Mouse (Mus musculus): ENCODE data around the gene Gdf3. TPM values are rescaled to one million over a fixed set of nuclear protein-coding genes. Genes with fewer than 3 reads are reported as not detected.
A peak's percentile ranks its signal among the peaks of the same experiment; 100 is the strongest.

Gene Gdf3
- total and polyA plus RNA-seq, 2 experiments from 2014 or later, result not detected

DNA sequence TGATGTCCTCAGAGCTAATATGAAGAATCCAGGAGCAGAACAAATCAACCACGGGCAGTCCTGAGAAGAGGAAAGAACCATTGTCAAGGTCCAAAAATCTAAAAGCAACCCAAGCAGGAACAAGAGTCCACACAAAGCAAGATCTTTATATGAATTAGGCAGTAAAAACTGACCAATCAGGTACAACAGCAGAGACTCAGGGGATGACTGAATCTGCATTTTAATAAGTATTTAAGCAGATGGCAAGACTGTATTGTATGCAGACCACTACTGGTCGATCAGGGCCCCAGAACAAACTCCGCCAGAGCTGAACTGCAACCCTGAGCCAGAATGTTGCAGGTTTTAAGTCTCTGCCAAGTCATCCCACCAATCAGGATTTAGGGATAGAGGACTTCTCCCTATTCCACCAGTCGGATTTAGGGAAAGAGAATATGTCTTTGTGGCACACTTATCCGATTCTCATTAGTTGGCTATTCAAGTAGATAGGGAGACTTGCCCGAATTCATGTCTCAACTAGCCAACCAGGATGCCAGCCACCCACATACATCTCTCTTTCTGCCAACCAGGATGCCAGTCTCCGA, 9.7 kb downstream of the Gdf3 start:
- H3K4me3 ChIP-seq (ENCODE audit: low read depth, low read length), result no peak overlapping the region
- no peaks in the 10 kb centered on the region for H3K27me3 ChIP-seq (ENCODE audit: insufficient read depth, low read length)
- H3K4me2 ChIP-seq (ENCODE audit: low read depth), result no peak overlapping the region
- ATAC-seq (no peak), DNase-seq (no peak)
- no peaks in the 10 kb centered on the region for H3K9me3 ChIP-seq (ENCODE audit: low read length)
- H3K9ac ChIP-seq, result no peak overlapping the region
- 54% methylated on average over 7 of the region's 7 CpGs for WGBS
- no peaks in the 10 kb centered on the region for H3K4me1 ChIP-seq (ENCODE audit: insufficient read depth)
- H3K36me3 ChIP-seq (ENCODE audit: insufficient read depth), result no peaks in the 10 kb centered on the region
- TF ChIP-seq CTCF (IDR thresholded peaks at IDR 0.05; ENCODE audit: low read depth), result no peak
- no peak overlapping the region for H3K27ac ChIP-seq (ENCODE audit: low read depth, low read length)

DNA sequence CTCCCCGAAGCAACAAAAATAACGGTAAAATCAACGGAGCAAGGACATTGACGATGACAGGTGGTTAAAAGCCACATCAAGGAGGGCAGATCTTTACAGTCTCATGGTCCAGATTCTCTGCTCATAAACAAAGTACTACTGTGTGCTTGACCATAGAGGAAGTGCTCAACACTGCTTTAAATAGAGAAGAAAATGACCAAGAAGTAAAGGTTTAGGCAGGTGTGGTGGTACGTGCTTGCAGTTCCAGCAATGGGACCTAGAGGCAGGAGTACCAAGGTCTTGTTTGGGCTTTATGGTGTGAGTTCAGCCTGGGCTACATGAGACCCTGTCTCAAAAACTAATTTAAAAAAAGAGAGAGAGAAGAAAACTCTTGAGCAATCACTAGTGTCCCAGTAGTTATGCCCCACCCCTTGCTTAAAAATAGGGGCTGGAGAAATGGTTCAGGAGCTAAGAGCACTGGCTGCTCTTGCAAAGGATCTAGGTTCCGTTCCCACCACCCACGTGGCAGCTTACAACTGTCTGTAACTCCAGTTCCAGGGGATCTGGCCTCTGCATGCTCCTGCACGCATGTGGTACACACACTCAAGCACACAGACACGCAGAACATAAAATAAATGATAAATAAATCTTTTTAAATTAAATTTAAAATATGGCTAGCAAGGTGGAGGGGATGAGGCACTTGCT, 10.7 kb downstream of the Gdf3 start:
- Histone ChIP-seq H3K4me1 (ENCODE audit: insufficient read depth) (no peaks in the 10 kb centered on the region), H3K9ac (no peak overlapping the region), H3K36me3 (ENCODE audit: insufficient read depth) (no peaks in the 10 kb centered on the region), H3K4me2 (ENCODE audit: low read depth) (no peak overlapping the region), H3K4me3 (ENCODE audit: low read depth, low read length) (no peak overlapping the region), H3K27ac (ENCODE audit: low read depth, low read length) (no peak overlapping the region), H3K9me3 (ENCODE audit: low read length) (no peaks in the 10 kb centered on the region), H3K27me3 (ENCODE audit: insufficient read depth, low read length) (no peaks in the 10 kb centered on the region)
- 90% methylated on average over 9 of the region's 9 CpGs for WGBS
- DNase-seq (no peak), ATAC-seq (no peak)
- TF ChIP-seq CTCF (IDR thresholded peaks at IDR 0.05; ENCODE audit: low read depth), result no peak

- WGBS, result 35% methylated on average over 6 of the region's 6 CpGs
- Histone ChIP-seq H3K27me3 (ENCODE audit: insufficient read depth, low read length) (no peaks in the 10 kb centered on the region), H3K9ac (no peak overlapping the region), H3K36me3 (ENCODE audit: insufficient read depth) (no peaks in the 10 kb centered on the region), H3K4me3 (ENCODE audit: low read depth, low read length) (no peak overlapping the region), H3K27ac (ENCODE audit: low read depth, low read length) (no peak overlapping the region), H3K4me1 (ENCODE audit: insufficient read depth) (no peaks in the 10 kb centered on the region), H3K9me3 (ENCODE audit: low read length) (no peaks in the 10 kb centered on the region), H3K4me2 (ENCODE audit: low read depth) (no peak overlapping the region)
- ATAC-seq, result no peak
- TF ChIP-seq CTCF (IDR thresholded peaks at IDR 0.05; ENCODE audit: low read depth), result no peak
- no peak for DNase-seq
Observed at GRCm38 (mm10) chr6:122598436-122598835, 11.5 kb downstream of the Gdf3 start.

- WGBS, result 85% methylated on average over 4 of the region's 4 CpGs
- H3K27me3 ChIP-seq (ENCODE audit: insufficient read depth, low read length), result no peaks in the 10 kb centered on the region
- no peak overlapping the region for H3K4me3 ChIP-seq (ENCODE audit: low read depth, low read length)
- H3K4me2 ChIP-seq (ENCODE audit: low read depth), result no peak overlapping the region
- TF ChIP-seq CTCF (IDR thresholded peaks at IDR 0.05; ENCODE audit: low read depth), result no peak
- no peaks in the 10 kb centered on the region for H3K4me1 ChIP-seq (ENCODE audit: insufficient read depth)
- ATAC-seq (no peak), DNase-seq (no peak)
- no peak overlapping the region for H3K9ac ChIP-seq
- no peaks in the 10 kb centered on the region for H3K36me3 ChIP-seq (ENCODE audit: insufficient read depth)
- no peak overlapping the region for H3K27ac ChIP-seq (ENCODE audit: low read depth, low read length)
- H3K9me3 ChIP-seq (ENCODE audit: low read length), result no peaks in the 10 kb centered on the region
Observed at GRCm38 (mm10) chr6:122598014-122598413, 11.9 kb downstream of the Gdf3 start.

DNA sequence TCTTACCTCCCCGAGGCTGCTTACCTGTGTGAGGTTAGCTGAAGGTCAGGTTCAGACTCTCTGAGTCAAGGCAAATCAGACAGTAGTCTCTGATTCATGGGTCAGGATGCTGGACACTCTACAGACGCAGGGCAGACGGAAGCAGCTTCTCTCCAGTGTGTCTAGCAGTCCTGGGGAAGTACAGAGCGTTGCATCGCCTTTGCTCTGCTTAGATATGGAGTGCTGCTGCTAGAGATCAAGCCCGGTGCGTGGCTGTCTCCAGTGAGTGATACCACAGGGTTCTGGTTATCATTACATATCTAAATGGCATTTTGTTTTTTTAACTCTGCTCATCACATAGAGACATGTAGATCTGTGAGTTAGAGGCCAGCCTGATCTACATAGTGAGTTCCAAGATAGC, 13.3 kb downstream of the Gdf3 start:
- no peak overlapping the region for H3K27ac ChIP-seq (ENCODE audit: low read depth, low read length)
- TF ChIP-seq CTCF (IDR thresholded peaks at IDR 0.05; ENCODE audit: low read depth), result no peak
- H3K36me3 ChIP-seq (ENCODE audit: insufficient read depth), result no peaks in the 10 kb centered on the region
- ATAC-seq (no peak), DNase-seq (no peak)
- no peak overlapping the region for H3K4me2 ChIP-seq (ENCODE audit: low read depth)
- no peaks in the 10 kb centered on the region for H3K4me1 ChIP-seq (ENCODE audit: insufficient read depth)
- H3K9ac ChIP-seq, result no peak overlapping the region
- H3K27me3 ChIP-seq (ENCODE audit: insufficient read depth, low read length), result no peaks in the 10 kb centered on the region
- 86% methylated on average over 7 of the region's 7 CpGs for WGBS
- H3K4me3 ChIP-seq (ENCODE audit: low read depth, low read length), result no peak overlapping the region
- H3K9me3 ChIP-seq (ENCODE audit: low read length), result no peaks in the 10 kb centered on the region

- H3K27ac ChIP-seq (ENCODE audit: low read depth, low read length), result no peak overlapping the region
- no peak overlapping the region for H3K9ac ChIP-seq
- peak; percentile 47 for TF ChIP-seq CTCF (IDR thresholded peaks at IDR 0.05; ENCODE audit: low read depth)
- WGBS, result 30% methylated on average over 7 of the region's 7 CpGs
- no peaks in the 10 kb centered on the region for H3K27me3 ChIP-seq (ENCODE audit: insufficient read depth, low read length)
- H3K9me3 ChIP-seq (ENCODE audit: low read length), result no peaks in the 10 kb centered on the region
- no peaks in the 10 kb centered on the region for H3K4me1 ChIP-seq (ENCODE audit: insufficient read depth)
- ATAC-seq (peak; percentile 76), DNase-seq (peak; percentile 51)
- H3K4me2 ChIP-seq (ENCODE audit: low read depth), result no peak overlapping the region
- no peak overlapping the region for H3K4me3 ChIP-seq (ENCODE audit: low read depth, low read length)
- no peaks in the 10 kb centered on the region for H3K36me3 ChIP-seq (ENCODE audit: insufficient read depth)
Observed at GRCm38 (mm10) chr6:122595637-122596036, 14.2 kb downstream of the Gdf3 start.

DNA sequence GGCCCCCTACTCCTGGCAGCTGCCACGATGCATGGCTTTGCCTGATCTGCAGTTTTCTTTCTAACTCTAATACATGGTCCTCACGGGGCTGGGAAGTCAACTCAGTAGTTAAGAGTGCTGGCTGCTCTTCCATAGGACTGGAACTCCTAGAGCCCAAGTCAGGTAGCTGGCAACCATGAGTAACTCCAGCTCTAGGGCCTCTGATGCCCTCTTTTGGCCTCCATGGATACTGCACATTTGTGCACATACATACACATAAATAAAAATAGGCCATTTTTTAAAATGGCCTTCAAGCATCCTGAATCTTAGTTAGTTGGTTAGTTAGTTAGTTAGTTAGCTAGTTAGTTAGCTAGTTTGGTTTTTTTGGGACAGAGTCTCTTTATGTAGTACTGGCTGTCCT, 17.0 kb downstream of the Gdf3 start:
- ATAC-seq (no peak), DNase-seq (no peak)
- no peak overlapping the region for H3K27ac ChIP-seq (ENCODE audit: low read depth, low read length)
- H3K4me1 ChIP-seq (ENCODE audit: insufficient read depth), result no peaks in the 10 kb centered on the region
- H3K27me3 ChIP-seq (ENCODE audit: insufficient read depth, low read length), result no peaks in the 10 kb centered on the region
- H3K36me3 ChIP-seq (ENCODE audit: insufficient read depth), result no peaks in the 10 kb centered on the region
- TF ChIP-seq CTCF (IDR thresholded peaks at IDR 0.05; ENCODE audit: low read depth), result no peak
- 96% methylated on average over 2 of the region's 2 CpGs for WGBS
- no peaks in the 10 kb centered on the region for H3K9me3 ChIP-seq (ENCODE audit: low read length)
- no peak overlapping the region for H3K9ac ChIP-seq
- H3K4me2 ChIP-seq (ENCODE audit: low read depth), result no peak overlapping the region
- no peak overlapping the region for H3K4me3 ChIP-seq (ENCODE audit: low read depth, low read length)
